Mouse (Mus musculus): ENCODE measurements around the gene Agpat2.

Agpat2 gene

GRCm38 (mm10) chr2:26571826-26572225 lies 32.4 kb downstream of the Agpat2 start:
- no peak for DNase-seq

- DNase-seq: no peak
These were observed 32.8 kb downstream of the Agpat2 start for GRCm38 (mm10) chr2:26571400-26571799.

- peak in 1 of 2 experiments; percentile 48 for DNase-seq
These were observed 34.2 kb downstream of the Agpat2 start for GRCm38 (mm10) chr2:26570034-26570433.

GRCm38 (mm10) chr2:26566221-26566620 lies 38.0 kb downstream of the Agpat2 start:
- peak; percentile 58 to 65 for DNase-seq

GRCm38 (mm10) chr2:26561351-26562016 lies 42.7 kb downstream of the Agpat2 start:
- DNase-seq: no peak

- DNase-seq: no peak
These were observed 43.7 kb downstream of the Agpat2 start for GRCm38 (mm10) chr2:26560506-26560905.

- DNase-seq: no peak
These were observed 47.7 kb downstream of the Agpat2 start for GRCm38 (mm10) chr2:26556535-26556993.

GRCm38 (mm10) chr2:26555076-26555475 lies 49.1 kb downstream of the Agpat2 start:
- no peak for DNase-seq

GRCm38 (mm10) chr2:26553904-26554303 lies 50.3 kb downstream of the Agpat2 start:
- DNase-seq: no peak

GRCm38 (mm10) chr2:26552066-26552465 lies 52.2 kb downstream of the Agpat2 start:
- DNase-seq: no peak

GRCm38 (mm10) chr2:26551446-26551845 lies 52.8 kb downstream of the Agpat2 start:
- no peak for DNase-seq

- DNase-seq: no peak
These were observed 53.4 kb downstream of the Agpat2 start for GRCm38 (mm10) chr2:26550777-26551176.

- no peak for DNase-seq
These were observed 54.0 kb downstream of the Agpat2 start for GRCm38 (mm10) chr2:26550205-26550604.

- no peak for DNase-seq
These were observed 54.4 kb downstream of the Agpat2 start for GRCm38 (mm10) chr2:26549801-26550200.

GRCm38 (mm10) chr2:26547481-26547880 lies 56.7 kb downstream of the Agpat2 start:
- no peak for DNase-seq

- no peak for DNase-seq
These were observed 60.0 kb downstream of the Agpat2 start for GRCm38 (mm10) chr2:26544265-26544664.

- DNase-seq: no peak
These were observed 60.4 kb downstream of the Agpat2 start for GRCm38 (mm10) chr2:26543768-26544167.

- peak in 1 of 2 experiments; percentile 16 for DNase-seq
These were observed 61.1 kb downstream of the Agpat2 start for GRCm38 (mm10) chr2:26543155-26543554.
